Mouse (Mus musculus) embryonic facial prominence, embryonic 13.5 days (tissue): ENCODE results near the gene Sft2d1. TPM values are rescaled to one million over a fixed set of nuclear protein-coding genes. Genes with fewer than 3 reads are reported as not detected.
"Not testable (repeated sequence)": the region's sequence is repeated elsewhere in the genome, so short reads cannot be mapped to it uniquely, and the experiment has no call there.

Source experiments
- ATAC-seq: fragments of 200-750 bp; cut with Nextera tagmentation; 2 replicates; pipeline ENCODE4 v1.8.0; 2017; ENCODE audit warnings: low read depth; ENCODE audit not compliant: insufficient number of reproducible peaks, insufficient read depth, low FRiP score, low TSS enrichment
- H3K27ac ChIP-seq: fragments of 300-500 bp; sonication (generic); 2 replicates; pipeline ENCODE4 v1.5.1; 2015; ENCODE audit warnings: moderate library complexity, mild to moderate bottlenecking, inconsistent platforms
- H3K27me3 ChIP-seq: fragments of 300-500 bp; sonication (generic); 2 replicates; pipeline ENCODE4 v1.6.1; 2015; ENCODE audit warnings: mild to moderate bottlenecking, inconsistent platforms
- H3K36me3 ChIP-seq: fragments of 300-500 bp; sonication (generic); 2 replicates; pipeline ENCODE4 v1.6.1; 2015; ENCODE audit warnings: mild to moderate bottlenecking, inconsistent platforms
- H3K4me1 ChIP-seq: fragments of 300-500 bp; sonication (generic); 2 replicates; pipeline ENCODE4 v1.6.1; 2015; ENCODE audit warnings: inconsistent platforms
- H3K4me2 ChIP-seq: fragments of 300-500 bp; sonication (generic); 2 replicates; pipeline ENCODE4 v1.6.1; 2015; ENCODE audit warnings: moderate library complexity, mild to moderate bottlenecking, inconsistent platforms
- H3K4me3 ChIP-seq: fragments of 300-500 bp; sonication (generic); 2 replicates; pipeline ENCODE4 v1.5.1; 2015; ENCODE audit warnings: mild to moderate bottlenecking, inconsistent platforms
- H3K9ac ChIP-seq: fragments of 300-500 bp; sonication (generic); 2 replicates; pipeline ENCODE4 v1.6.1; 2015; ENCODE audit warnings: mild to moderate bottlenecking, inconsistent platforms
- H3K9me3 ChIP-seq: fragments of 300-500 bp; sonication (generic); 2 replicates; pipeline ENCODE4 v1.6.1; 2016; ENCODE audit warnings: inconsistent platforms
- WGBS: fragments of 180-500 bp; shearing (Covaris S2); methylation state at CpG from one replicate; pipeline ENCODE4 v1.1.7; 2015; ENCODE audit warnings: mixed read lengths; 5-methylcytosine and 5-hydroxymethylcytosine counted together
- polyA plus RNA-seq: library from polyadenylated mRNA; unstranded; fragments of >200 nt; fragmentation: Nextera tagmentation; extraction: Ambion mirVana; gene quantifications from 2 replicates; pipeline ENCODE4 v1.2.1, GENCODE M21; 2015

Sft2d1 gene
- polyA plus RNA-seq, 1 experiment from 2014 or later, result 67.8 TPM

GRCm38 (mm10) chr17:8305801-8306200 is 5.1 kb upstream of the Sft2d1 start:
- Histone ChIP-seq H3K27me3 (no peaks in the 10 kb centered on the region), H3K36me3 (no peaks in the 10 kb centered on the region), H3K4me1 (no peaks in the 10 kb centered on the region), H3K4me2 (no peak overlapping the region), H3K27ac (no peak overlapping the region), H3K4me3 (no peak overlapping the region), H3K9me3 (no peaks in the 10 kb centered on the region), H3K9ac (no peak overlapping the region)
- WGBS, result 27% methylated on average over 3 of the region's 3 CpGs
- no peak for ATAC-seq

DNA sequence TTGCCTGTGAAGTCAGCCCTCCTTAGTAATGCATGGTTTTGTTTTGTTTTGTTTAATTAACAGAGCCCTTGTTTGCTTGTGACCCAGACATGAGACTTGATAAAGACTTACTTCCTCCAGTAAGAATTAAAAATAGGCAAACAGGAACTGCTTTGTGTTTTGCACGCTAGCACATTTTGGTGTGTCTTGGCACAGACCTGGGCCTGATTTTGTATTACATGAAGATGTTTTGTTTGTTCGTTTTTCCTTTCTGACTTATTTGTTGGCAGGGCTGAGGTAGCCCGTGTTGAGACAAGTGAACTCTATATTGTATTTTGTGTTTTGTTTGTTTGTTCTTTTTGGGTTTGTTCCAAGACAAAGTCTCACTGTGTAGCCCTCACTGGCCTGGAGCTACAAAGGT is 849 bp downstream of the Sft2d1 start:
- ATAC-seq, result no peak
- Histone ChIP-seq H3K27me3 (no peaks in the 10 kb centered on the region), H3K9ac (peak overlapping the region; percentile 84), H3K36me3 (no peaks in the 10 kb centered on the region), H3K27ac (no peak overlapping the region), H3K4me1 (peaks cover 16% of the 10 kb centered on the region), H3K4me2 (peak overlapping the region; percentile 70), H3K4me3 (peak overlapping the region; percentile 85), H3K9me3 (no peaks in the 10 kb centered on the region)
- 53% methylated on average over 3 of the region's 3 CpGs for WGBS

DNA sequence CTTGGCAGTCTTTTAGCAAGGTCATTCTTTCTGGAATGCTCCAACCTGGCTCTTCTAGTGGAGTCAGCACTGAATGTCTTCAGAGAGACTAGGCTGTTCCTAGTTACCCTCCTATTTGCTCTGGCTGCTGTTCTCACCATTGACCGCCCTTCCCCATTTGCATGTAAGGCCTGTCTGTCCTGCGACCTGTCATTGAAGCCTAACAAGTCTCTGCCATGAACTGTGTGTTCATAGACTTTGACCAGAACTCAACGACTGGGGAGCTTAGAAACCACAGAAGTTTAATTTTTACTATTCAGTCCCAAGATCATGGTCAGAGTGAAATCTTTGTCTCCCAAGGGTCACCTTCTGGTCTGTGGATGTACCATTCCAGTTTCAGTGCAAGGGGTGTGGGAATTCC is 3.1 kb downstream of the Sft2d1 start:
- no peak overlapping the region for H3K4me3 ChIP-seq
- H3K9ac ChIP-seq, result no peak overlapping the region
- no peaks in the 10 kb centered on the region for H3K9me3 ChIP-seq
- no peaks in the 10 kb centered on the region for H3K27me3 ChIP-seq
- H3K4me1 ChIP-seq, result peaks cover 16% of the 10 kb centered on the region
- no peak overlapping the region for H3K4me2 ChIP-seq
- no peak for ATAC-seq
- no peak overlapping the region for H3K27ac ChIP-seq
- no peaks in the 10 kb centered on the region for H3K36me3 ChIP-seq
- WGBS, result 89% methylated on average over 3 of the region's 3 CpGs

- Histone ChIP-seq H3K27me3 (no peaks in the 10 kb centered on the region), H3K27ac (no peak overlapping the region), H3K9ac (no peak overlapping the region), H3K4me2 (no peak overlapping the region), H3K36me3 (no peaks in the 10 kb centered on the region), H3K4me1 (peaks cover 16% of the 10 kb centered on the region), H3K4me3 (no peak overlapping the region), H3K9me3 (no peaks in the 10 kb centered on the region)
- WGBS, result 92% methylated on average over 1 of the region's 1 CpGs
- 0 out of 2 replicates have a peak, but pooled peaks have one; percentile 32 for ATAC-seq
These were observed 5.3 kb downstream of the Sft2d1 start for GRCm38 (mm10) chr17:8316251-8316650.

GRCm38 (mm10) chr17:8326877-8327276 is 16.0 kb downstream of the Sft2d1 start:
- H3K36me3 ChIP-seq, result peaks cover 19% of the 10 kb centered on the region
- H3K4me3 ChIP-seq, result not testable (repeated sequence)
- 92% methylated on average over 10 of the region's 11 CpGs for WGBS

DNA sequence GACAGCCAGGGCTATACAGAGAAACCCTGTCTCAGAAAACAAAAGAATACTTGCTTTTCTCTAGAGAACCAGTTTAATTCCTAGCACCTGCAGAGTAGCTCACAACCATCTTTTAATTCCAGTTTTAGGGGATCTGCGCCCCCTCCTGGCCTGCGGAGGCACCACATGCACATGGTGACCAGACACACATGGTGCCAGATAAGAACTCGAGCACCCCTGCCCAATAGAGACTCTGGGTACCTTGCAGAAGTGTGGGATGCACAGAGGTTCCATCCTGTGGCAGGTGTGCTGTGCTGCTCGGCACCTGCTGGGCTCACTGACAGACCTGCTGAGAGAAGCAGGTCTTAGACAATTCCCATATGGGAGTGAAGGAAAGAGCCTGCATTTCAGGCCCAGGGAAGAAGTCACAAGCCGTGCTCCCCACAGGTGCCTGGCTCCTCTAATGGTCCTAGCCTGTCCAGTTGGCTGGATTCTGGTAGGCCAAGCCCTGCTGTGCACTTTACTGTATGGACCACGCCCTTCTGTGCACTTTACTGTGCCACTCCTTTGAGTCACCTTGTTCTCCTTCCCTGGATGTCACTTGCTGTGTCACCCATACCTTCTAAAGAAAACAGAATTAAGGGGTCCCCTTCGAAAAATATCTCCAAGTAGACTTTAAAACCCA is 17.7 kb downstream of the Sft2d1 start:
- H3K9me3 ChIP-seq, result no peaks in the 10 kb centered on the region
- WGBS, result 66% methylated on average over 7 of the region's 7 CpGs
- no peaks in the 10 kb centered on the region for H3K4me1 ChIP-seq
- H3K9ac ChIP-seq, result no peak overlapping the region
- H3K27ac ChIP-seq, result no peak overlapping the region
- no peaks in the 10 kb centered on the region for H3K27me3 ChIP-seq
- ATAC-seq, result no peak
- H3K36me3 ChIP-seq, result peaks cover 17% of the 10 kb centered on the region
- H3K4me3 ChIP-seq, result no peak overlapping the region
- no peak overlapping the region for H3K4me2 ChIP-seq

More at GRCm38 (mm10) chr17:8326877-8327276, 16.0 kb downstream of the Sft2d1 start:
- H3K4me2 ChIP-seq, H3K9me3 ChIP-seq, H3K9ac ChIP-seq, H3K4me1 ChIP-seq, H3K27me3 ChIP-seq, H3K27ac ChIP-seq, ATAC-seq: not testable (repeated sequence)

DNA sequence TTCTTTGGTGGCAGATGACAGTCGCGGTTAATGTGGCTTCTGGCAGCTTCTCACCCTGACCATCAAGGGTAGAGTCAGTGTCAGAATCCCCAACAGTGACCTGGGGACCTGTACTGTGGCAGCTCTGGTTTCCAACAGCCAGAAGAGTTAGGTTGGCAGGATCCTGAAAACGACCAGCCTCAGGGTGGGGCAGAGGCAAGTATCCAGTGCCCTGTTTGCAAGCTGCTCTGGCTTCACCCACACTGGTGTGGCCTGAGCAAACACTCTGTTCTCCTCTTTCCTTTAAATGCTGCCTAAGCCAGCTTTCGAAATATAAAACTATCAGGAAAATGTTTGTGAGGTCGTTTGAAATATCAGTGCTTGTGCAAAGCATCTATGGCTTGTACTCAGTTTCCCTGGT is 19.7 kb downstream of the Sft2d1 start:
- no peak for ATAC-seq
- Histone ChIP-seq H3K9me3 (no peaks in the 10 kb centered on the region), H3K4me2 (no peak overlapping the region), H3K27me3 (no peaks in the 10 kb centered on the region), H3K4me1 (no peaks in the 10 kb centered on the region), H3K4me3 (no peak overlapping the region), H3K36me3 (peaks cover 13% of the 10 kb centered on the region), H3K9ac (no peak overlapping the region), H3K27ac (no peak overlapping the region)
- 71% methylated on average over 5 of the region's 5 CpGs for WGBS

DNA sequence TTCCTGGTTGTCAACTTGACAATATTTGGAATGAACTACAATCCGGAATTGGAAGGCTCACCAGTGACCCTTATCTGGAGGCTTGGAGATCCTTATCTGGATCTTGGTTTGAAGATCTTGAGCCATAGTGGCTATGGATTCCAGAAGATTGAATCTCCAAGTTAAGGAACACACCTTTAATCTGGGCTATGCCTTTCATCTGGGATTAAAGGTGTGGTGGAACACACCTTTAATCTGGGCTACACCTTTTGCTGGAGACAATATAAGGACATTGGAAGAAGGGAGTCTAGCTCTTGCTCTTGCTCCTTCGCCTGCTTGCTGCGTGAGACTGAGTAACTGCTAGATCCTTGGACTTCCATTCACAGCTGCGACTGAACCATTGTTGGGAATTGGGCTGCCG is 26.3 kb downstream of the Sft2d1 start, which contains the start of gene Prr18:
Gene Prr18 (plus strand): TSS at position 301 of the 400 bp plus-strand sequence.
- WGBS, result 100% methylated on average over 1 of the region's 5 CpGs
- H3K9me3 ChIP-seq, ATAC-seq, H3K4me3 ChIP-seq, H3K4me2 ChIP-seq, H3K27ac ChIP-seq, H3K9ac ChIP-seq, H3K36me3 ChIP-seq: not testable (repeated sequence)
- Histone ChIP-seq H3K27me3 (peaks cover 41% of the 10 kb centered on the region), H3K4me1 (peaks cover 13% of the 10 kb centered on the region)

DNA sequence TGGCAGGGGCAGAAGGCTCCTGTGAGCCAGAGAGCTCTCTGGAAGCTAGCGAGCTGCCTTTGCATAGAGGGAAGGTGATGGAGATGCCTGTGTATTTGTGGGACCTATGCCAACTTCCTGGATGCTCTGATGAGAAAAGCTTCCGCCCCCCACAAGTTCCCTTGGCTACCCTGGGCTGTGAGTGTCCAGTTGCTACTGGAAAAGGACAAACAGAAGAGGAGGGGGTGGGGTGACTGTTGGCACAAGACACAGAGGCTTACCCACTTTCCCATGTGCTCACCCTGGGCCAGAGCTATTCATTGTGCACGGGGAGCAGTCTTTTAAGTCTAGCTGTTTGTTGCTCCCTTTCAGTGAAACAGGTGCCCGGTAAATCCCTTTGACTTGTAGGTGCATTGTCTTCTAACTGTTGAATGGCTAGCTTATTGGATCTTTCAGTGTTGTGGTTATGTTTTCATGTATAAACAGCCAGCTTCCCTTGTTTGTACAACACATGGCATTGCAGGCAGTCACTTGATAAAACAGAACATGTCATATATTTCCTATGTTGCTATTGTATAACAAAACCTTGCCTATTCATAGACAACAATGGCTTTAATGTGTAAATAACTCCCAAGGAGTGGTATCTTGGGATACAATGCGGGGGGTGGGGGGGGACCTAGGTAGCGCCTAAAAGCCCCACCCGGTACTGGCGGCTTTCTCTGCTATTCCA is 28.9 kb downstream of the Sft2d1 start:
- Histone ChIP-seq H3K9ac (peak overlapping the region; percentile 72; the same call in 1 of the 2 replicates), H3K36me3 (no peaks in the 10 kb centered on the region), H3K4me1 (peaks cover 13% of the 10 kb centered on the region), H3K27me3 (peaks cover 48% of the 10 kb centered on the region), H3K4me3 (peak overlapping the region; percentile 55), H3K4me2 (peak overlapping the region; percentile 100), H3K27ac (no peak overlapping the region), H3K9me3 (no peaks in the 10 kb centered on the region)
- WGBS, result 28% methylated on average over 8 of the region's 8 CpGs
- ATAC-seq, result no peak

- peaks cover 13% of the 10 kb centered on the region for H3K4me1 ChIP-seq
- no peak overlapping the region for H3K27ac ChIP-seq
- H3K27me3 ChIP-seq, result peaks cover 48% of the 10 kb centered on the region
- H3K36me3 ChIP-seq, result no peaks in the 10 kb centered on the region
- peak overlapping the region; percentile 72 for H3K9ac ChIP-seq
- no peaks in the 10 kb centered on the region for H3K9me3 ChIP-seq
- WGBS, result under 1% methylated on average over 60 of the region's 92 CpGs
- H3K4me3 ChIP-seq, result peak overlapping the region; percentile 55
- peak overlapping the region; percentile 100 for H3K4me2 ChIP-seq
- ATAC-seq, result 0 out of 2 replicates have a peak, but pooled peaks have one; percentile 26
These were observed 29.8 kb downstream of the Sft2d1 start for GRCm38 (mm10) chr17:8340407-8341359.

GRCm38 (mm10) chr17:8341360-8341963 is 30.6 kb downstream of the Sft2d1 start:
- H3K27me3 ChIP-seq, result peaks cover 48% of the 10 kb centered on the region
- no peak for ATAC-seq
- 10% methylated on average over 46 of the region's 46 CpGs for WGBS

More at GRCm38 (mm10) chr17:8341360-8341963, 30.6 kb downstream of the Sft2d1 start:
- Histone ChIP-seq H3K9me3 (no peaks in the 10 kb centered on the region), H3K9ac (peak overlapping the region; percentile 72), H3K4me3 (peak overlapping the region; percentile 55), H3K36me3 (no peaks in the 10 kb centered on the region), H3K4me2 (peak overlapping the region; percentile 100), H3K27ac (no peak overlapping the region), H3K4me1 (peaks cover 13% of the 10 kb centered on the region)
